Mouse (Mus musculus) layer of hippocampus, postnatal 10 days (tissue): Measurements from ENCODE around the gene Hist1h2bq. TPM values are rescaled to one million over a fixed set of nuclear protein-coding genes. Genes with fewer than 3 reads are reported as not detected.
"Not testable (repeated sequence)": the region's sequence is repeated elsewhere in the genome, so short reads cannot be mapped to it uniquely, and the experiment has no call there.

Source experiments
- DNase-seq, 2 experiments: peaks; one replicate each; pipeline ENCODE4 v3.0.0; 2021; ENCODE audit warnings: low spot score in 2 of 2
- long read RNA-seq: library from polyadenylated mRNA; stranded (forward); transcript quantifications from one replicate; pipeline ENCODE4 v2.0.0, GENCODE M21; 2023
- total RNA-seq, 2 experiments: library from RNA; stranded (reverse); gene quantifications; 2 replicates each; pipeline ENCODE4 v1.2.3; 2021

The Hist1h2bq gene
- 10 to 100 TPM; 52.8 to 66.3 TPM for total RNA-seq
- long read RNA-seq, result 0 reads

DNA sequence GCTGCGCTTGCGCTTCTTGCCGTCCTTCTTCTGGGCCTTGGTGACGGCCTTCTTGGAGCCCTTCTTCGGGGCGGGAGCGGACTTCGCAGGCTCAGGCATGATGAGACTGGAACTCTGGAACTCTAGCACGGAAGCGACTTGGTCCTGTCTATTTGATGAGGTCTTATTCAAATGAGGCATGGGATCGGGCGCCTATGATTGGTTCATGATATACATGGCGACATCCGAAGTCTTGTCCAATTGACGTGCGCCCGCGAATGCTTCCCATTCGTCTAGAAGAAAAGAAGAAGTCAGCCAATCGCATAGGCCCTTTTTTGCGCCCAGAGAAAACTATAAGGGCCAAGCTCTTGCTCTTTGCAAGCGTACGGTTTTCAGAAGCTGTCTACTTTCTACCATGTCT, at the start of gene Hist1h2bq, which contains the start of gene Hist1h2ao:
Hist1h2bq (minus strand) TSS at position 125 of the 400 bp plus-strand sequence.
Hist1h2ao (plus strand) TSS at position 393 of the 400 bp plus-strand sequence.
- DNase-seq, result not testable (repeated sequence)

DNA sequence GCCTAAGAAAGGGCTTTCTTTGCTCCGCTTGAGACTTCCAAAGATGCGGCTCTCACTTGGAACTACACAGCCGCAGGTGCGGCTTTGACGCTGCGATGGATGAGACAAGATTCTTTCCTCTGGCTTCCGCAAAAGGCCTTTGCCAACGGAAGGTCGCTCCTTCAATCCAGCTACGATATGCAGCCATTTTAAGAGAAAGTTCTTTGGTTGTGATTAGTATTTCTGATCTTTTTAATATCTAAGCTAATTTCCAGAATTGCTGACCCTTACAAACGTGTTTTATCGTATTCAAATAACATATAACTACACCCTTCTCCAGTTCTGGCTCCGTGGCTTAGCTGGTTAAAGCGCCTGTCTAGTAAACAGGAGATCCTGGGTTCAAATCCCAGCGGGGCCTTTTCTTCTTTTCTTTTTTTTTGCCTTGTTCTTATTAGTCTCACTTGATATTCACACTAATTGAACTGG, 45.7 kb upstream of the Hist1h2bq start:
- peak; percentile 37 to 61 for DNase-seq

DNA sequence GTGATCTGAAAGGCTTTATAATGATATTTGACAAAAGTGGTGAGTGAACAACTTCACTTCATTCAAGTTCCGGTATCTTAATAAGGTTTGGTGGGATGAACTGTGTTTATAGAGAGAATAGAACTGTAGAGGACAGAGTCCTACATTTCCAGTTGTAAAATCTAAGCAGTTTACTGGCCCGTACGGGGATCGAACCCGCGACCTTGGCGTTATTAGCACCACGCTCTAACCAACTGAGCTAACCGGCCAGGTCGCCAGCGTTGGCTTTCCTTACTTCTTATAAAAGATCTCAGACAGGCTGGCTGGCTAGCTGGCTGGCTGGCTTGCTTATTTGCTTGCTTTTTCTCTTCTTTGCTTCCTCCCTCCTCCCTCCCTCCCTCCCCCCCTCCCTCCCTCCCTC, 45.1 kb upstream of the Hist1h2bq start:
- DNase-seq, result peak; percentile 54 to 81

DNA sequence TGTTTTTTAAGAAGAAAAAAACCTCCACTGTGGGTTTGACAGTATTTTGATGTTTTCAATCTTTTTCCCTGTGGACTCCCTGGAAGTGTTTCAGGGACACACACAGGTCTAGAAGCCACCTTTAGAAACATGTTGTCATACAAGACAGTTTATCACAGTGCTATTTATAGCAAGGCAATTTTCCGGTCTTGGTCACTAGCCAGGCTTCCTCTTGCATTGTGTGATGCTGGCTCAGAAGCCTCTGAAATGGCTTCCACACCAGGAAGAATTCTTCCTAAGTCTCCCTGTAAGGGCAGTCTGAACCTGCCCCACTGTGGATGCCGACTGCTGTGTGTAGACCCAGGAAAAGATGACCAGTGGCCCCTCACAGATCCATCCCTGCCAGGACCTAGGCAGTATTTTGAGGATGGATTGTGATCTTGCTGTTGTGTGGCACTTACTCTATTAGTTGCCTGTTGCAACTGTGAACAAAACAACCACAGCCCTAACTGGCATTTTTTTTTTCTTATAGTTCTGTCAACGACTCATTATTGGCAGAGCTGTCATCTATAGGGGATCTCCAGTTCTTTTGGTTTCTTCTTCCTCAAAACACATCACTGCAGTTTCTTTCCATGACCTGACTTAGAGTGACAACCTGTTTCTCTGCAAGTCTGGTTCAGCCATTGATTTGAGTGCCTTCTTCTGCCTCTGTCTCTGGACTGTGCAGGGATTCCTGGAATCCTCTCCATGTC, 42.4 kb upstream of the Hist1h2bq start:
- DNase-seq, result no peak

DNA sequence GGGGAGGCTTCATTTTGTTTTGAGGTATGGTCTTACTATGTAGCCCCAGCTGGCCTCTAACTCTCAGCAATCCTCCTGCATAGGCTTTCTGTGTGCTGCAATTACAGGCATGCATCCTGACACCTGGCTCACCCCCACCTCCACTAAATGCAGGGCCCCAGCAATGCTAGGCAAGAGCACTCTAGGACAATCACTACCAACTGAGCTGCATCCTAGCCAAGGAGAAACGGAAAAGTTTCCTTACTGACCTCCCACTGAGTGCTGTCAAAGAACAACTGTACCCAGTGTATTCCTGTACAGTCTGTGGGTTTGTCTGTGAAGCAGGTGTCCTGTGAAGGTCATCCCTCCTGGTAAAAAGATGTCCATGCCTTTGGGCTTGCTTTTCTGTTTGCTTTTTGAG, 40.7 kb upstream of the Hist1h2bq start:
- not testable (repeated sequence) for DNase-seq

DNA sequence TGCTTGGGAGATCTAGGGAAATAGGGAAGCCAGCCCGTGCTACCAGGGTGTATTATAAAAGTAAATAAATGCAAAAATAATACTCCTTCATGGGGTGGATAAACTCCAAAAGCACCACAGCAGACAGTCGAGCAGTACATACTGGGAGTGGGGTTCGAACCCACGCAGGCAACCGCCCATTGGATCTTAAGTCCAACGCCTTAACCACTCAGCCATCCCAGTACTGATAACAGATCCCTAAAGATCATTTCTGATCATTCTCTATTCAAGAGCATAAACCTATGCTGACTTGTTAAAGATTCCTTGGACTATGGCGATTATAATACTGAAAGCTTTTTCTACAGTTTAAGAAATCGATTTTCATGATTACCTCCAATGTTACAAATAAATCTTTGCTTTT, 37.9 kb upstream of the Hist1h2bq start:
- no peak for DNase-seq

DNA sequence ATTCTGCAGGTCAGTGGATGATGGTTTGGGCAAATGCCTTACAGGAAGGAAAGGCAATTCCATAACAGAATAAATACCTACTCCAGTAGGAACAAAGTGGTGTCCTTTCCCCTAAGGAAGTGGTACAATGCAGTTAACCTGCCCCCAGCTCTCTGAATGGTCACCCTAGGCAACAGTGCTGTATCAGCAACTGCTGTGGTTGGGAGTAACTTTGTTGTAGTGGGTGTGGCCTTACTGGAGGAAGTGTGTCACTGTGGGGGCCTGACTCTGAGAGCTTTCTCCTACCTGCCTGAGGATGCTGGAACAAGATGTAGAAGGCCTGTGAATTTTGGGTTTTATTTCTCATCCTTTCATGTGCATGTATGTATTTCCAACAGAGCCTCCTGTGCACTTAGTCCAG, 36.4 kb upstream of the Hist1h2bq start:
- DNase-seq, result not testable (repeated sequence)

DNA sequence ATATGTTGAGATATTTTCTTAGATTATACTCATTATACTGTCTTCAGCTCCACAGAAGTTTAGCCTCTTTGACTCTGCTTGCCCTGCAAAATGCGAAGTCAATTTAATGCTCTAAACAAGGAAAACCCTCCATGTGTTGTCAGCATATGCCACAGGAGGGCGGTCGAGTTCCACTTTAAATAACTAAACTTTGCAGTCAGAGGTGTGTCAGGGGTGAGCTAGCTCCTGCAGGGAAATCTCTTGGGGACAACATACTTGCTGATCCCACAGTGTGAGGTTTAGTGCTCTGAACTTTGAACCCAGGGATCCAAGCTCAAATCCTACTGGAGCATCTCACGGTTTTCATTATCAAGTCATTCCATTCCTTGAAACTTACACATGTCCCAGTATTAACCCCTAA, 30.5 kb upstream of the Hist1h2bq start:
- not testable (repeated sequence) for DNase-seq

DNA sequence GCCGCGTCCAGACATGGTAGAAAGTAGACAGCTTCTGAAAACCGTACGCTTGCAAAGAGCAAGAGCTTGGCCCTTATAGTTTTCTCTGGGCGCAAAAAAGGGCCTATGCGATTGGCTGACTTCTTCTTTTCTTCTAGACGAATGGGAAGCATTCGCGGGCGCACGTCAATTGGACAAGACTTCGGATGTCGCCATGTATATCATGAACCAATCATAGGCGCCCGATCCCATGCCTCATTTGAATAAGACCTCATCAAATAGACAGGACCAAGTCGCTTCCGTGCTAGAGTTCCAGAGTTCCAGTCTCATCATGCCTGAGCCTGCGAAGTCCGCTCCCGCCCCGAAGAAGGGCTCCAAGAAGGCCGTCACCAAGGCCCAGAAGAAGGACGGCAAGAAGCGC, 23.5 kb upstream of the Hist1h2bq start, which contains the start of the genes Hist1h2ap and Hist1h2br:
Hist1h2ap (minus strand) TSS at position 47 of the 400 bp plus-strand sequence.
Hist1h2br (plus strand) TSS at position 283 of the 400 bp plus-strand sequence.
- DNase-seq, result not testable (repeated sequence)

DNA sequence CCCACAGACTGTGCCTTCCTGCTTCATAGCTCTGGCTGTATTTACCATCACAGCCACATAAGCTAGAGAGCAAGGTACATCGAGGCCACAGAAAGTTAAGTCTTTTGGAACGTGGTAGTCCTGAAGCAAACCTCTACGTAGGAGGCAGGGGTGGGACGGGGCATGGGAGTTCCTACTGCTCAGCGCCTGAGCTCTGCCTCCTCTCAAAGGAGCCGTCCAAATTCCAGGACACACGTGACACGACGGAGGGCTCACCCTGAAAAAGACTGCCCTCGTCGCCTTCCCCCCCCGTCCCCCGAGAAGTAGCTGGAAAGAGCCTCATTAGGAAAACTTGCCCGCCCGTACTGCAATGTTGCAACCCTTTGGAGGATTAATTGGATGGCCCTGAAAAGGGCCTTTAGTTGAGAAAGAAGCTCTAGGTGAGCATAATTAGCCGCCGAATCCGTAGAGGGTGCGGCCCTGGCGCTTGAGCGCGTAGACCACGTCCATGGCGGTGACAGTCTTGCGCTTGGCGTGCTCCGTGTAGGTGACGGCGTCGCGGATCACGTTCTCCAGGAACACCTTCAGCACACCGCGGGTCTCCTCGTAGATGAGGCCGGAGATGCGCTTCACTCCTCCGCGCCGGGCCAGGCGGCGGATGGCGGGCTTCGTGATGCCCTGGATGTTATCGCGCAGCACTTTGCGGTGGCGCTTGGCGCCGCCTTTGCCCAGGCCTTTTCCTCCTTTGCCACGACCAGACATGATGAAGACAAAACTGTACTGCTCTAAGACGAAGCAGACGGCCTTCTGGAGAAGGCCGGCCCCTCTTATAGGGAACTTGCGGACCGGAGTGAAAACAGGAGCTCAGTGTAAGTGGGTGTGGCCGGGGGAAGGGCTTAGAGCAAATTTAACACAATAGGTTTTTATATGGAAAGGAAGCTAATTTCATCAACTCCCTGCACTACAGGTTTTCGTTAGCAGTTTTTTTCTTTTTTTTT, 21.7 kb upstream of the Hist1h2bq start, which contains the start of gene Hist1h4n:
Hist1h4n (minus strand) TSS at position 779 of the 977 bp plus-strand sequence.
- peak in 1 of 2 experiments; percentile 28 for DNase-seq

DNA sequence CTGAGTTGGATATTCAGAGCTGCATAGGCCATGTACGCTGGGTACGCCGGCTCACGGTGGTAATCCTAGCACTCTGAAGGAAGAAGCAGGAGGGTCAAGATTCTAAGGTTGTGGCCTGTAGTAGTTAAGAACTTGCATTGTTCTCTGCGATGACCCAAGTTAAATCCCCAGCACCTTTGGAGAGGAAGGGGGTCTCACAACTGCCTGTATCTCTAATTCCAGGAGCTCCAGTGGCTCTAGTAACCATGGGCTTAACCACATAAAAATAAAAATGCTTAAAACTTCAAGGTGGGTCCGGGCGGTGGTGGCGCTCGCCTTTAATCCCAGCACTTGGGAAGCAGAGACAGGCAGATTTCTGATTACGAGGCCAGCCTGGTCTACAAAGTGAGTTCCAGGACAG, 20.3 kb upstream of the Hist1h2bq start:
- DNase-seq, result no peak

DNA sequence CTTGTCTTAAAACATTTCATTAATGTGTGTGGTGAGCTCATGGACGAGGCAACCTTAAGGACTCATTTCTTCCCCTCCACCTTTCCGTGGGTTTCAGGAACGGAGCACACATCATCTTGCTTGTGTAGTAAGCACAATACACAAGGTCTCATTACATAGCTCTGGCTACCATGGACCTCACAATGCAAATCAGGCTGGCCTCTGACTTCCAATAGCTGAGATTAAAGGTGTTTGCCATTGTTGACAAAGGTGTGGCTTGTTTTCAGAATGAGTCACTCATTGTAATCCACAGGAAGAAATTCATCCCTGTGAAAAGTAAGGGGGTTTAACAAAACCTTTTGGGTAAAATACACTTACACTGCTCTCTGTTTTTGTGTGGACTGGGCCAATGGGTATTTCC, 18.5 kb upstream of the Hist1h2bq start:
- no peak for DNase-seq

DNA sequence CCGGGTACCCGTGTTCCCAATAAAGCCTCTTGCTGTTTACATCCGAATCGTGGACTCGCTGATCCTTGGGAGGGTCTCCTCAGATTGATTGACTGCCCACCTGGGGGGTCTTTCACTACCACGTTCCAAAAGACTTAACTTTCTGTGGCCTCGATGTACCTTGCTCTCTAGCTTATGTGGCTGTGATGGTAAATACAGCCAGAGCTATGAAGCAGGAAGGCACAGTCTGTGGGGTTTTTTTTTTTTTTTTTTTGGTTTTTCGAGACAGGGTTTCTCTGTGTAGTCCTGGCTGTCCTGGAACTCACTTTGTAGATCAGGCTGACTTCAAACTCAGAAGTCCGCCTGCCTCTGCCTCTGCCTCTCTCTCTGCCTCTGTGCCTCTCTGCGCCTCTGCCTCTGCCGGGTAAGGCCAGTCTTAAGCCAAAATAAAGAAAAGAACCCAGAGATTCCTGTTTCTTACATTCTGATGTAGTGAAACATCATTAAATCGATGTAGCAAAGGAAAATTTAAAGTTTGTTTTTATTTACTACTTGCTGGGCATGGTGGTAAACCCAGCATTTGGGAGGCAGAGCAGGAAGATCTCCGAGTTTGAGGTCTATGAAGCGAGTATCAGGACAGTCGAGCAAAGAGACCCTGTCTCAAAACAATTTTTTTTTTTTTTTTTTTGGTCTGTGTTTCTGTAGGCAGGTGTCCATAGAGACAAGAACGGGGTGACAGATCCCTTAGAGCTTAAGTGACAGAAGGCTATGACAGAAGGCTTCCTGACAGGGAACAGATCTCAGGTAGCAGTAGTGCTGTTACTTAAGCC, 10.3 kb upstream of the Hist1h2bq start:
- not testable (repeated sequence) for DNase-seq

DNA sequence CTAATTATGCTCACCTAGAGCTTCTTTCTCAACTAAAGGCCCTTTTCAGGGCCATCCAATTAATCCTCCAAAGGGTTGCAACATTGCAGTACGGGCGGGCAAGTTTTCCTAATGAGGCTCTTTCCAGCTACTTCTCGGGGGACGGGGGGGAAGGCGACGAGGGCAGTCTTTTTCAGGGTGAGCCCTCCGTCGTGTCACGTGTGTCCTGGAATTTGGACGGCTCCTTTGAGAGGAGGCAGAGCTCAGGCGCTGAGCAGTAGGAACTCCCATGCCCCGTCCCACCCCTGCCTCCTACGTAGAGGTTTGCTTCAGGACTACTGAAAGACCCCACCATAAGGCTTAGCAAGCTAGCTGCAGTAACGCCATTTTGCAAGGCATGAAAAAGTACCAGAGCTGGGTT, 2.1 kb upstream of the Hist1h2bq start:
- DNase-seq, result not testable (repeated sequence)

DNA sequence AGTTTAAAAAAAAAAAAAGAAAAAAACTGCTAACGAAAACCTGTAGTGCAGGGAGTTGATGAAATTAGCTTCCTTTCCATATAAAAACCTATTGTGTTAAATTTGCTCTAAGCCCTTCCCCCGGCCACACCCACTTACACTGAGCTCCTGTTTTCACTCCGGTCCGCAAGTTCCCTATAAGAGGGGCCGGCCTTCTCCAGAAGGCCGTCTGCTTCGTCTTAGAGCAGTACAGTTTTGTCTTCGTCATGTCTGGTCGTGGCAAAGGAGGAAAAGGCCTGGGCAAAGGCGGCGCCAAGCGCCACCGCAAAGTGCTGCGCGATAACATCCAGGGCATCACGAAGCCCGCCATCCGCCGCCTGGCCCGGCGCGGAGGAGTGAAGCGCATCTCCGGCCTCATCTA, 1.5 kb upstream of the Hist1h2bq start, which contains the start of gene Hist1h4m:
Hist1h4m (plus strand) TSS at position 208 of the 400 bp plus-strand sequence.
- DNase-seq, result not testable (repeated sequence)

DNA sequence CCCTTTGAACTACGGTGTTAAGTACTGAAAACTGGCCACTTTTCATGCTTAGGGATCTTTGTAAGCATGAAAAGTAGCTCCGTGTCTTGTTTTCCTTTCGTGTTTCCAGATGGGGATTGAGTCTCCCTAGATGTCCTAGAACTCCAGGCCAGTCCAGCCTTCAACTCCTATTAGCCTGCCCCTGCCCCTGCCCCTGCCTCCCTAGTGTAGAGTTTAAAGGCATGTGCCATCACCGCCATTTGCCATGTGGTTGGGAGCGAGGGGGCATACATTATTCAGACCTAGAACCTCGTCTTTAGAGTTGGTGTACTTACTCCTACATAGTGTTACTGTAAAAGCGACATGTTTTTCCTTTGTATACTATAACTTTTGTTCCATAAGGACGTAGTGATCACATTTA, 1.1 kb upstream of the Hist1h2bq start:
- not testable (repeated sequence) for DNase-seq

DNA sequence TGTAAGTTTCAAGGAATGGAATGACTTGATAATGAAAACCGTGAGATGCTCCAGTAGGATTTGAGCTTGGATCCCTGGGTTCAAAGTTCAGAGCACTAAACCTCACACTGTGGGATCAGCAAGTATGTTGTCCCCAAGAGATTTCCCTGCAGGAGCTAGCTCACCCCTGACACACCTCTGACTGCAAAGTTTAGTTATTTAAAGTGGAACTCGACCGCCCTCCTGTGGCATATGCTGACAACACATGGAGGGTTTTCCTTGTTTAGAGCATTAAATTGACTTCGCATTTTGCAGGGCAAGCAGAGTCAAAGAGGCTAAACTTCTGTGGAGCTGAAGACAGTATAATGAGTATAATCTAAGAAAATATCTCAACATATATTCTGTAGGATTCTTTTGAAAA, 6.9 kb downstream of the Hist1h2bq start:
- not testable (repeated sequence) for DNase-seq

DNA sequence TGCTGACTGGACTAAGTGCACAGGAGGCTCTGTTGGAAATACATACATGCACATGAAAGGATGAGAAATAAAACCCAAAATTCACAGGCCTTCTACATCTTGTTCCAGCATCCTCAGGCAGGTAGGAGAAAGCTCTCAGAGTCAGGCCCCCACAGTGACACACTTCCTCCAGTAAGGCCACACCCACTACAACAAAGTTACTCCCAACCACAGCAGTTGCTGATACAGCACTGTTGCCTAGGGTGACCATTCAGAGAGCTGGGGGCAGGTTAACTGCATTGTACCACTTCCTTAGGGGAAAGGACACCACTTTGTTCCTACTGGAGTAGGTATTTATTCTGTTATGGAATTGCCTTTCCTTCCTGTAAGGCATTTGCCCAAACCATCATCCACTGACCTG, 12.8 kb downstream of the Hist1h2bq start:
- DNase-seq, result not testable (repeated sequence)

DNA sequence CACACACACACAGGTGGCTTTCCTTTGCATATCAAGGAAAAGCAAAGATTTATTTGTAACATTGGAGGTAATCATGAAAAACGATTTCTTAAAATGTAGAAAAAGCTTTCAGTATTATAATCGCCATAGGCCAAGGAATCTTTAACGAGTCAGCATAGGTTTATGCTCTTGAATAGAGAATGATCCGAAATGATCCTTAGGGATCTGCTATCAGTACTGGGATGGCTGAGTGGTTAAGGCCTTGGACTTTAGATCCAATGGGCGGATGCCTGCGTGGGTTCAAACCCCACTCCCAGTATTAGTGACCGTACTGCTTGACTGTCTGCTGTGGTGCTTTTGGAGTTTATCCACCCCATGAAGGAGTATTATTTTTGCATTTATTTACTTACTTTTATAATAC, 14.4 kb downstream of the Hist1h2bq start:
- DNase-seq, result peak in 1 of 2 experiments; percentile 2

DNA sequence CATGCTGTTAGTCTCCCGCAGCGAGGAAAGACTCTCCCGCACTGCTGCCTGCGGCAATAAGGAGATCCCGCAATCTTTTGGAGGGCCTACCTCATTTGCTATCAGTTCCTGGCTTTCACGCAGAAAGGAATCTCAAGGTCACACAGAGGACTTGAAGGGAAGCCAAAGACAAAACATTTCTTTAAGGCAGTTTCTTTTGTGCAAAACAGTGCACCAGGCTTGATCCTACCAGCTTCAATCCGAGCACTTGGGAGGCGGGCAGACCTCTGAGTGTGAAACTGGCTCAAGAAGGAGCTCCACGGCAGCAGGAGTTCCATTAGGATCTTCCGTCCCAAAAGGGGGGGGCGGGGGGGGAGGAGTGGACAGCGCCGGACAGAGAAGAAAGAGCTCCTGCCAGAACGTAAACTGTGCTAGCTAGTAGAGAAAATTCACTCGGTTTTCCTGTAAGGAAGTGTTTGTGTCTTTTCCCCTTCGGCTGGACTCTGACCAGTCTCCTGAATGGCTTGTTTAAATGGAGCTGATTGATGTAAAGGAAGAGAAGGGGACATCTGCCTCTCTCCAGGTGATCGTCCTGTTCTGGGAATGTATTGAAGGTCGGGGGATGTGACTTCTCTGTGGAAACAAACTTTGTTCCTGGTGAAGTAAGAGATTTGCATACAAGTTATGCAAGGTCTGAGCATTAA, 19.3 kb downstream of the Hist1h2bq start:
- no peak for DNase-seq
